Mouse (Mus musculus): ENCODE measurements around the gene Obox8. TPM values are rescaled to one million over a fixed set of nuclear protein-coding genes. Genes with fewer than 3 reads are reported as not detected.

The Obox8 gene
- not detected in 2 replicates for polyA plus RNA-seq (2015; fragmentation: Nextera tagmentation; extraction: Ambion mirVana)

- Histone ChIP-seq H3K4me1 (ENCODE audit: control insufficient read depth, low read depth, low read length) (no peaks in the 10 kb centered on the region), H3K27me3 (ENCODE audit: control insufficient read depth, insufficient read depth, low read depth, low read length) (no peaks in the 10 kb centered on the region), H3K4me2 (ENCODE audit: low read depth, low read length) (no peak within 1 kb of the TSS), H3K27ac (ENCODE audit: low read length) (no peak within 1 kb of the TSS), H3K36me3 (ENCODE audit: control insufficient read depth, insufficient read depth) (no peaks in the 10 kb centered on the region), H3K9me3 (replicated peaks; ENCODE audit: control insufficient read depth, low read length) (no peaks in the 10 kb centered on the region), H3K4me3 (ENCODE audit: low read depth, low read length) (no peak within 1 kb of the TSS), H3K9ac (ENCODE audit: low read depth, low read length) (no peak within 1 kb of the TSS)
- WGBS (ENCODE audit: insufficient replicate concordance), result 52% methylated on average over 2 of the region's 2 CpGs
- ATAC-seq (ENCODE audit: low read depth), result no peak
Observed at GRCm38 (mm10) chr7:14333457-14333856, at the start of gene Obox8. Gene Obox8, minus strand, starts transcription at chr7:14333557.

- no peak for ATAC-seq (ENCODE audit: low read depth)
- H3K4me3 ChIP-seq (ENCODE audit: low read depth, low read length), result no peak overlapping the region
- no peak overlapping the region for H3K27ac ChIP-seq (ENCODE audit: low read length)
- no peaks in the 10 kb centered on the region for H3K4me1 ChIP-seq (ENCODE audit: control insufficient read depth, low read depth, low read length)
- no peaks in the 10 kb centered on the region for H3K9me3 ChIP-seq (replicated peaks; ENCODE audit: control insufficient read depth, low read length)
- no peak overlapping the region for H3K4me2 ChIP-seq (ENCODE audit: low read depth, low read length)
- H3K27me3 ChIP-seq (ENCODE audit: control insufficient read depth, insufficient read depth, low read depth, low read length), result no peaks in the 10 kb centered on the region
- no peaks in the 10 kb centered on the region for H3K36me3 ChIP-seq (ENCODE audit: control insufficient read depth, insufficient read depth)
- 18% methylated on average over 2 of the region's 2 CpGs for WGBS (ENCODE audit: insufficient replicate concordance)
- H3K9ac ChIP-seq (ENCODE audit: low read depth, low read length), result no peak overlapping the region
Observed at GRCm38 (mm10) chr7:14317209-14317608, 16.1 kb downstream of the Obox8 start.

- H3K27me3 ChIP-seq (ENCODE audit: control insufficient read depth, insufficient read depth, low read depth, low read length), result no peaks in the 10 kb centered on the region
- no peaks in the 10 kb centered on the region; the same call in 1 of the 2 replicates for H3K9me3 ChIP-seq (replicated peaks; ENCODE audit: control insufficient read depth, low read length)
- no peak overlapping the region for H3K4me3 ChIP-seq (ENCODE audit: low read depth, low read length)
- H3K27ac ChIP-seq (ENCODE audit: low read length), result no peak overlapping the region
- no peak overlapping the region for H3K9ac ChIP-seq (ENCODE audit: low read depth, low read length)
- no peaks in the 10 kb centered on the region for H3K4me1 ChIP-seq (ENCODE audit: control insufficient read depth, low read depth, low read length)
- WGBS (ENCODE audit: insufficient replicate concordance), result 48% methylated on average over 3 of the region's 3 CpGs
- ATAC-seq (ENCODE audit: low read depth), result no peak
- H3K36me3 ChIP-seq (ENCODE audit: control insufficient read depth, insufficient read depth), result no peaks in the 10 kb centered on the region
- H3K4me2 ChIP-seq (ENCODE audit: low read depth, low read length), result no peak overlapping the region
Observed at GRCm38 (mm10) chr7:14308671-14309070, 24.7 kb downstream of the Obox8 start.

- H3K4me2 ChIP-seq (ENCODE audit: low read depth, low read length), result no peak overlapping the region
- WGBS (ENCODE audit: insufficient replicate concordance), result 66% methylated on average over 6 of the region's 6 CpGs
- H3K27me3 ChIP-seq (ENCODE audit: control insufficient read depth, insufficient read depth, low read depth, low read length), result no peaks in the 10 kb centered on the region
- ATAC-seq (ENCODE audit: low read depth), result no peak
- H3K4me1 ChIP-seq (ENCODE audit: control insufficient read depth, low read depth, low read length), result no peaks in the 10 kb centered on the region
- H3K9ac ChIP-seq (ENCODE audit: low read depth, low read length), result no peak overlapping the region
- no peaks in the 10 kb centered on the region; the same call in 1 of the 2 replicates for H3K9me3 ChIP-seq (replicated peaks; ENCODE audit: control insufficient read depth, low read length)
- H3K4me3 ChIP-seq (ENCODE audit: low read depth, low read length), result no peak overlapping the region
- H3K27ac ChIP-seq (ENCODE audit: low read length), result no peak overlapping the region
- no peaks in the 10 kb centered on the region for H3K36me3 ChIP-seq (ENCODE audit: control insufficient read depth, insufficient read depth)
Observed at GRCm38 (mm10) chr7:14307571-14307970, 25.8 kb downstream of the Obox8 start.

Other genes with a start within 250 kb of the Obox8 start
- gene Sult2a3, start 210.5 kb downstream of the Obox8 start, polyA plus RNA-seq (2015; fragmentation: Nextera tagmentation; extraction: Ambion mirVana), result 0.25 TPM in 1 of 2 replicates, not detected in the other
- 0.15 and 0.24 TPM in 2 replicates for gene Sult2a6, start 78.7 kb downstream of the Obox8 start, polyA plus RNA-seq (2015; fragmentation: Nextera tagmentation; extraction: Ambion mirVana)
- gene Sult2a8, start 113.2 kb upstream of the Obox8 start, polyA plus RNA-seq (2015; fragmentation: Nextera tagmentation; extraction: Ambion mirVana), result 3.0 and 3.6 TPM in 2 replicates
- not detected in 2 replicates for gene Sult2a7, start 160.7 kb upstream of the Obox8 start, polyA plus RNA-seq (2015; fragmentation: Nextera tagmentation; extraction: Ambion mirVana)
- 0.01 and 0.02 TPM in 2 replicates for gene Vmn1r90, start 229.9 kb upstream of the Obox8 start, polyA plus RNA-seq (2015; fragmentation: Nextera tagmentation; extraction: Ambion mirVana)